Mouse (Mus musculus) CH12.LX (cell line): ENCODE measurements around the gene Me3. TPM values are rescaled to one million over a fixed set of nuclear protein-coding genes. Genes with fewer than 3 reads are reported as not detected.

Experiments
- DNase-seq: peaks from one replicate; pipeline ENCODE4 v3.0.0-alpha.2; 2013; ENCODE audit errors: extremely low read depth
- H3K27ac ChIP-seq: 2 replicates; pipeline ENCODE4 v1.5.1; 2012; ENCODE audit warnings: low read depth, mild to moderate bottlenecking, control low read depth, moderate library complexity; ENCODE audit not compliant: insufficient read depth
- H3K27me3 ChIP-seq: replicated peaks from 2 replicates; pipeline ENCODE3; 2012; ENCODE audit warnings: inconsistent platforms
- H3K36me3 ChIP-seq, 2 experiments: replicated peaks in 1 of 2; 2 replicates each; pipeline versions ENCODE3 to v1.6.1; 2012; ENCODE audit warnings: inconsistent platforms in 1 of 2, low read length in 1 of 2, mild to moderate bottlenecking in 1 of 2, mixed read lengths in 1 of 2, moderate library complexity in 1 of 2; ENCODE audit not compliant: control insufficient read depth in 1 of 2, insufficient read depth in 1 of 2
- H3K4me1 ChIP-seq, 2 experiments: 2 replicates each; pipeline ENCODE4 v1.6.1; 2012; ENCODE audit warnings: inconsistent platforms in 1 of 2, moderate library complexity in 1 of 2; ENCODE audit not compliant: insufficient read depth in 2 of 2, control insufficient read depth in 1 of 2
- H3K4me2 ChIP-seq: 2 replicates; pipeline ENCODE4 v1.6.1; 2012; ENCODE audit warnings: low read depth, mild to moderate bottlenecking, control low read depth; ENCODE audit not compliant: poor library complexity, insufficient read depth, severe bottlenecking
- H3K4me3 ChIP-seq, 3 experiments: fragments of 150-350 bp in 1 of 3; sonication (generic) in 1 of 3; replicated peaks in 1 of 3; 2 replicates each; pipeline versions ENCODE3 to v1.5.1; 2011 to 2012; ENCODE audit warnings: low read depth in 2 of 3, low read length in 2 of 3, mild to moderate bottlenecking in 2 of 3, moderate library complexity in 2 of 3, control low read depth in 1 of 3, improper control_type of control experiment in 1 of 3, inconsistent platforms in 1 of 3, mixed read lengths in 1 of 3; ENCODE audit not compliant: poor library complexity in 1 of 3
- H3K79me2 ChIP-seq: replicated peaks from 2 replicates; pipeline ENCODE4 v1.6.1; 2012; ENCODE audit warnings: mild to moderate bottlenecking, moderate library complexity; ENCODE audit not compliant: control insufficient read depth, poor library complexity, insufficient read depth, severe bottlenecking; ENCODE audit errors: extremely low read depth
- H3K9ac ChIP-seq: 2 replicates; pipeline ENCODE4 v1.6.1; 2012; ENCODE audit warnings: low read depth, mild to moderate bottlenecking, control low read depth, moderate library complexity; ENCODE audit not compliant: insufficient read depth
- H3K9me3 ChIP-seq: replicated peaks from 2 replicates; pipeline ENCODE3; 2012; ENCODE audit warnings: low read length, inconsistent platforms, mixed read lengths
- BHLHE40 ChIP-seq: IDR thresholded peaks from 2 replicates; pipeline ENCODE4 v1.6.1; 2011; ENCODE audit warnings: mild to moderate bottlenecking, low read depth, low read length, improper control_type of control experiment
- CTCF ChIP-seq, 2 experiments: IDR thresholded peaks in 1 of 2; conservative IDR thresholded peaks in 1 of 2; 2 replicates each; pipeline ENCODE4 v1.5.1; 2011 to 2012; ENCODE audit warnings: low read depth in 2 of 2, low read length in 2 of 2, improper control_type of control experiment in 1 of 2, inconsistent platforms in 1 of 2, mild to moderate bottlenecking in 1 of 2, moderate library complexity in 1 of 2
- EP300 ChIP-seq: IDR thresholded peaks from 2 replicates; pipeline ENCODE4 v1.6.1; 2011; ENCODE audit warnings: low read length, improper control_type of control experiment
- KAT2A ChIP-seq: IDR thresholded peaks from 2 replicates; pipeline ENCODE4 v1.6.1; 2012; ENCODE audit warnings: low read length, improper control_type of control experiment, inconsistent platforms; ENCODE audit not compliant: insufficient replicate concordance
- MAX ChIP-seq: IDR thresholded peaks from 2 replicates; pipeline ENCODE4 v1.6.1; 2011; ENCODE audit warnings: low read length, improper control_type of control experiment
- MXI1 ChIP-seq: IDR thresholded peaks from 2 replicates; pipeline ENCODE4 v1.6.1; 2011; ENCODE audit warnings: mild to moderate bottlenecking, low read depth, low read length, improper control_type of control experiment
- RCOR1 ChIP-seq: conservative IDR thresholded peaks from 2 replicates; pipeline ENCODE4 v1.6.1; 2012; ENCODE audit warnings: low read depth, mild to moderate bottlenecking, inconsistent platforms, low read length, improper control_type of control experiment
- TBP ChIP-seq: conservative IDR thresholded peaks from 2 replicates; pipeline ENCODE4 v1.6.1; 2011; ENCODE audit warnings: low read depth, low read length, improper control_type of control experiment
- TCF12 ChIP-seq: IDR thresholded peaks from 2 replicates; pipeline ENCODE4 v1.6.1; 2014; ENCODE audit warnings: low read depth, mild to moderate bottlenecking, inconsistent platforms, low read length, improper control_type of control experiment
- USF1 ChIP-seq: IDR thresholded peaks from 2 replicates; pipeline ENCODE4 v1.6.1; 2014; ENCODE audit warnings: low read depth, mild to moderate bottlenecking, inconsistent platforms, low read length, improper control_type of control experiment
- ZMIZ1 ChIP-seq: IDR thresholded peaks from 2 replicates; pipeline ENCODE4 v1.6.1; 2012; ENCODE audit warnings: low read depth, mild to moderate bottlenecking, inconsistent platforms, low read length, improper control_type of control experiment
- dilution Hi-C: fragments of 300-500 bp; cut with MboI; formaldehyde crosslinking; loops from 2 replicates; pipeline ENCODE4 v1.14.3; 2020; ENCODE audit warnings: low sequenced_read_pairs; ENCODE audit not compliant: extremely low pct_unique_long_range_greater_than_20kb, extremely low pct_ligation_motif_present
- in situ Hi-C: fragments of 300-500 bp; cut with MboI; formaldehyde crosslinking; loops from 3 replicates; pipeline ENCODE4 v1.14.3; 2019; ENCODE audit warnings: low sequenced_read_pairs, low pct_ligation_motif_present, low pct_unique_long_range_greater_than_20kb, mixed read lengths
- polyA plus RNA-seq: library from polyadenylated mRNA; unstranded; fragments of >175 nt; gene quantifications from 2 replicates; pipeline ENCODE4 v1.2.1, GENCODE M21; 2012; ENCODE audit warnings: low read depth; ENCODE audit not compliant: insufficient read length
- total RNA-seq, 2 experiments: library from RNA; depleted of rRNA; stranded (reverse); fragments of 300-350 nt in 1 of 2; fragments of >200 nt in 1 of 2; gene quantifications; 2 replicates each; pipeline ENCODE4 v1.2.3; 2012 to 2014

Gene Me3
- total RNA-seq (2012; rRNA removed), result not detected in 2 replicates
- not detected in 2 replicates for total RNA-seq (2014; rRNA removed)
- not detected in 2 replicates for polyA plus RNA-seq

DNA sequence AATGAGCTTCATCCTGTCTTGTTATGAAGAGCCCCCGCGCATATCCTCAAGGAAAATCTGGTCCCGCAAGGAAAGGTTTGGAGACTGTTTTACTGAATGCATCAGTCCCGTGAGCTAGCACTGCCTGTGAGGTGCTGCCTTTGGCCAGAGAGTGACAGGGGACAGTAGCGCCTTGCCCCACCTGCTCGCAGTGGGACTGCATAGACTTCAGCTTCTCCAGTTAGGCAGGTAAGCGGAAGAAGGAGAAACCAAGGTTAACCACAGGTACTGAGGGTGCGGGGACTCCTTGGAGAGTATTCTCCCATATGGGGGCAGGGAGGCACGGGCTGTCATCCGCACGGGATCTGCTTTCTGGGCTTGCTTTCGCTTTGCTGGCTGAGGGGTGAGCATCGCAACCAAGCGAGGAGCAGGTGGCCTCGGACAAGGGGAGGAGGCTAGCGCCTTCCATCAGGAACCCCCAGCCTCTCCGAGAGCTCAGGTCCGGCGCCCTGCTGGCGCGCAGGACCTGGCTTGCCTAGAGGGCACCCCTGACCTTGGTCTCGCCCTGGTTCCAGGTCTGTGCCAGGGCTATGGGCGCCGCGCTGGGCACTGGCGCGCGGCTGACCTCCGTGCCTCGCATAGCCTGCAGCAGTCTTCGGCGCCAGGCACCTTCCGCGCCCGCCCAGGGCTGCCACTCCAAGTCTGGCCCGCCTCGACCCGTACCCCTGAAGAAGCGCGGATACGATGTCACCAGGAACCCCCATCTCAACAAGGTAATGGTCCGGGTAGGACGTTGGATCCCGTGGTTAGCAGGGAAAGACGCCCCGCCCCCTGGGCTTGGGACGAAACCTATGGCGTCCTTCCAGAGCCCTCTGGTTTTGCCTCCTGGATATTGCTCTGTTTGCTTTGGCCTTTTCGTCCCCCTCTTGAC is at the start of gene Me3:
TSS of gene Me3 (plus strand) at position 51 of the 910 bp plus-strand sequence.
- H3K4me2 ChIP-seq, result peak within 1 kb of the TSS; percentile 53
- TF ChIP-seq BHLHE40 (peak; percentile 40), USF1 (no peak)
- DNase-seq, result no peak
- no peaks in the 10 kb centered on the region for H3K79me2 ChIP-seq
- dilution Hi-C loops, result no loop called here
- H3K27me3 ChIP-seq, result no peaks in the 10 kb centered on the region
- H3K27ac ChIP-seq, result no peak within 1 kb of the TSS
- H3K4me3 ChIP-seq, result peak within 1 kb of the TSS in 1 of 3 experiments; percentile 54
- peaks cover 7 to 13% of the 10 kb centered on the region in 2 experiments; a peak in 3 of 4 replicates for H3K4me1 ChIP-seq
- no peaks in the 10 kb centered on the region for H3K9me3 ChIP-seq
- in situ Hi-C loops, result loop anchor here (10.0 kb wide), 2 partner anchors 78 to 108 kb away; partner anchors contain the start of gene Prss23
- no peaks in the 10 kb centered on the region for H3K36me3 ChIP-seq
- no peak within 1 kb of the TSS for H3K9ac ChIP-seq

DNA sequence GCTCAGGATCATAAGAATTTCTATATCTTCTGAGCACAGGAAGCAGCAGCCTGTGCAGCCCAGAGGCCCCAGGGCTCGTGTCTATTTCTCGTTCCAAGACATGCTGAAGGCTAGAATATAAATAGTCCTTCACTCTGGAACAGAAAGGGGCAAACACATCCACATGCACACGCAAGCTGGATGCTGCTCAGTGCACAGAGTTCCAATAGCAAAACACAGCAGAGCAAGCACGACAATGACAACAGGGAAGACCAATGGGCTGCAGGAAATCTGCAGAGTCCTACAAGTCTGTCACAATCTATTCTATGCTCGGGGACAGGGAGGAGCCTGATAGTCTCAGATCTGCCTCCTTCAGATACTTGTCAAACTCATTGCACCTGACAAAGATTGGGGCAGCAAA is 42.2 kb upstream of the Me3 start:
- dilution Hi-C loops (no loop called here), in situ Hi-C loops (no loop called here)
- Histone ChIP-seq H3K79me2 (no peaks in the 10 kb centered on the region), H3K27me3 (no peaks in the 10 kb centered on the region), H3K4me1 (peaks cover 0 to 7% of the 10 kb centered on the region in 2 experiments; a peak in 2 of 4 replicates), H3K9ac (no peak overlapping the region), H3K9me3 (no peaks in the 10 kb centered on the region), H3K4me2 (no peak overlapping the region), H3K36me3 (no peaks in the 10 kb centered on the region), H3K27ac (no peak overlapping the region), H3K4me3 (no peak overlapping the region)
- TF ChIP-seq TCF12 (no peak), ZMIZ1 (no peak), MAX (no peak), EP300 (no peak), CTCF (conservative IDR thresholded peaks at IDR 0.05 in 1 of 2, IDR thresholded peaks at IDR 0.05 in 1 of 2; ENCODE audit: low read depth in 2 of 2, low read length in 2 of 2) (no peak), RCOR1 (no peak), KAT2A (no peak), USF1 (no peak), TBP (no peak), MXI1 (no peak)
- no peak for DNase-seq
